Mouse (Mus musculus): ENCODE results near the gene Zfp810. TPM values are rescaled to one million over a fixed set of nuclear protein-coding genes. Genes with fewer than 3 reads are reported as not detected.

Zfp810 gene
- polyA plus RNA-seq, 1 experiment from 2014 or later: 32.7 TPM

DNA sequence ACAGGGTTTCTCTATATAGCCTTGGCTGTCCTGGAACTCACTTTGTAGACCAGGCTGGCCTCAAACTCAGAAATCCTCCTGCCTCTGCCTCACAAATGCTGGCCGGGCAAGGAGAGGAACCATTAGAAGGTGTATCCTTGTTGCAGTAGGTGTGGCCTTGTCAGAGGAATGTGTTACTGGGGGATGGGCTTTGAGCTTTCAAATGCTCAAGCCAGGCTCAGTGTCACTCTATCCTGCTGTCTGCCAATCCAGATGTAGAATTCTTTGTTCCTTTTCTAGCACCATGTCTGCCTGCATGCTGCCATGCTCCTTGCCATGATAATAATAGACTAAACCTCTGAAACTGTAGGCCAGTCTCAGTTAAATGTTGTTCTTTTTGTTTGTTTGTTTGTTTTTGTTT is 5.2 kb downstream of the Zfp810 start:
- Histone ChIP-seq H3K27ac (ENCODE audit: low read length) (no peak overlapping the region), H3K36me3 (ENCODE audit: control insufficient read depth, insufficient read depth, low read length) (peaks cover 56% of the 10 kb centered on the region), H3K9me3 (replicated peaks; ENCODE audit: control insufficient read depth, low read length, poor library complexity, severe bottlenecking) (peaks cover 2% of the 10 kb centered on the region; the same call in 1 of the 2 replicates), H3K4me2 (ENCODE audit: low read length) (no peak overlapping the region), H3K9ac (ENCODE audit: low read depth, low read length) (no peak overlapping the region), H3K4me3 (ENCODE audit: low read depth, low read length) (no peak overlapping the region), H3K4me1 (ENCODE audit: control insufficient read depth, insufficient read depth, low read length) (peaks cover 7% of the 10 kb centered on the region), H3K27me3 (ENCODE audit: control insufficient read depth, insufficient read depth, low read depth, low read length) (no peaks in the 10 kb centered on the region)
- WGBS: 100% methylated on average over 1 of the region's 1 CpGs
- ATAC-seq: no peak

- H3K4me3 ChIP-seq (ENCODE audit: low read depth, low read length): no peak overlapping the region
- H3K4me1 ChIP-seq (ENCODE audit: control insufficient read depth, insufficient read depth, low read length): no peaks in the 10 kb centered on the region
- WGBS: 100% methylated on average over 4 of the region's 4 CpGs
- no peak overlapping the region for H3K27ac ChIP-seq (ENCODE audit: low read length)
- H3K36me3 ChIP-seq (ENCODE audit: control insufficient read depth, insufficient read depth, low read length): peaks cover 78% of the 10 kb centered on the region
- H3K9me3 ChIP-seq (replicated peaks; ENCODE audit: control insufficient read depth, low read length, poor library complexity, severe bottlenecking): peaks cover 51% of the 10 kb centered on the region
- no peak for ATAC-seq
- no peak overlapping the region for H3K4me2 ChIP-seq (ENCODE audit: low read length)
- no peak overlapping the region for H3K9ac ChIP-seq (ENCODE audit: low read depth, low read length)
- no peaks in the 10 kb centered on the region for H3K27me3 ChIP-seq (ENCODE audit: control insufficient read depth, insufficient read depth, low read depth, low read length)
Measured at GRCm38 (mm10) chr9:22278733-22279132, 28.7 kb downstream of the Zfp810 start.

- peaks cover 12% of the 10 kb centered on the region; the same call in 1 of the 2 replicates for H3K9me3 ChIP-seq (replicated peaks; ENCODE audit: control insufficient read depth, low read length, poor library complexity, severe bottlenecking)
- no peak for ATAC-seq
- H3K4me3 ChIP-seq (ENCODE audit: low read depth, low read length): no peak overlapping the region
- no peaks in the 10 kb centered on the region for H3K27me3 ChIP-seq (ENCODE audit: control insufficient read depth, insufficient read depth, low read depth, low read length)
- WGBS: 94% methylated on average over 1 of the region's 1 CpGs
- H3K4me2 ChIP-seq (ENCODE audit: low read length): no peak overlapping the region
- no peak overlapping the region for H3K27ac ChIP-seq (ENCODE audit: low read length)
- H3K36me3 ChIP-seq (ENCODE audit: control insufficient read depth, insufficient read depth, low read length): peaks cover 7% of the 10 kb centered on the region
- no peak overlapping the region for H3K9ac ChIP-seq (ENCODE audit: low read depth, low read length)
- no peaks in the 10 kb centered on the region for H3K4me1 ChIP-seq (ENCODE audit: control insufficient read depth, insufficient read depth, low read length)
Measured at GRCm38 (mm10) chr9:22268886-22269285, 38.6 kb downstream of the Zfp810 start.

DNA sequence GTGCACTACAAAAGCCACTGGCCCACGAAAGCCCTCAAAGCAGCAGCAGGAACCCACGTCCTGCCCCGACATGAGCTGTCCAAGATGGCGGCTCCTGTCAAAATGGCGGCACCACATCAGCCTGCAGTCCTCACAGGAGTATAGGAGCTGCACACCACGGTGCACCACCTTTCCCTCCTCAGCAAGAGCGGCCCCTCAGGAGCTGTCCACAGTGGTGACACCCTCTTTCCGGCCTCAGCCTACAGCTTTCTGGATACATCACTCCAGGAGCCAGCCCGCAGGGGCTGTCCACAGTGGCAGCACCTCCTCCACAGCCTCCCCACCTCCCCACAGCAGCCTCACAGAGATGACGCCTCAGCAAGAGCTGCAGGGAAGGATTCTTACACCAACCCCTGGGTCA is 44.8 kb downstream of the Zfp810 start:
- no peak overlapping the region for H3K4me2 ChIP-seq (ENCODE audit: low read length)
- no peak overlapping the region for H3K4me3 ChIP-seq (ENCODE audit: low read depth, low read length)
- WGBS: 88% methylated on average over 10 of the region's 10 CpGs
- H3K4me1 ChIP-seq (ENCODE audit: control insufficient read depth, insufficient read depth, low read length): peaks cover 3% of the 10 kb centered on the region; the same call in 1 of the 2 replicates
- H3K27me3 ChIP-seq (ENCODE audit: control insufficient read depth, insufficient read depth, low read depth, low read length): no peaks in the 10 kb centered on the region
- no peak for ATAC-seq
- H3K9me3 ChIP-seq (replicated peaks; ENCODE audit: control insufficient read depth, low read length, poor library complexity, severe bottlenecking): peaks cover 2% of the 10 kb centered on the region; the same call in 1 of the 2 replicates
- no peak overlapping the region for H3K27ac ChIP-seq (ENCODE audit: low read length)
- no peaks in the 10 kb centered on the region for H3K36me3 ChIP-seq (ENCODE audit: control insufficient read depth, insufficient read depth, low read length)
- H3K9ac ChIP-seq (ENCODE audit: low read depth, low read length): no peak overlapping the region

GRCm38 (mm10) chr9:22261594-22261993 is 45.9 kb downstream of the Zfp810 start:
- no peak overlapping the region for H3K4me3 ChIP-seq (ENCODE audit: low read depth, low read length)
- no peaks in the 10 kb centered on the region for H3K27me3 ChIP-seq (ENCODE audit: control insufficient read depth, insufficient read depth, low read depth, low read length)
- WGBS: 90% methylated on average over 1 of the region's 1 CpGs
- no peak overlapping the region for H3K4me2 ChIP-seq (ENCODE audit: low read length)
- no peak for ATAC-seq
- no peaks in the 10 kb centered on the region for H3K36me3 ChIP-seq (ENCODE audit: control insufficient read depth, insufficient read depth, low read length)
- no peak overlapping the region for H3K9ac ChIP-seq (ENCODE audit: low read depth, low read length)
- H3K9me3 ChIP-seq (replicated peaks; ENCODE audit: control insufficient read depth, low read length, poor library complexity, severe bottlenecking): no peaks in the 10 kb centered on the region; the same call in 1 of the 2 replicates
- no peak overlapping the region for H3K27ac ChIP-seq (ENCODE audit: low read length)
- peaks cover 3% of the 10 kb centered on the region; the same call in 1 of the 2 replicates for H3K4me1 ChIP-seq (ENCODE audit: control insufficient read depth, insufficient read depth, low read length)

DNA sequence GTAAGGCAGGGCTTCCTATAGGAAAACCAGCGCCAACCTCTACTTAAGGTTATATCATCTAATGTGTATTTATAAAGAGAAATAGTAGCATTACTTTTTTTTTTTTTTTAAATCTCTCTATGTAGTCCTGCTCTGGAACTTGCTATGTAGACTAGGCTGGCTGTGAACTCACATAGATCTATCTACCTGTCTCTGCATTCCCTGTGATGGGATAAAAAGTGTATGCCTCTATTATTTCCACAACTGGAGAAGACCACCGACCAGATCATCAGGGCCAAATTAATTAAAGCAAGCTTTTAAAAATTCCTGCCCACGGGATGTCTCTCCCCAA is 47.4 kb downstream of the Zfp810 start:
- Histone ChIP-seq H3K27ac (ENCODE audit: low read length) (no peak overlapping the region), H3K9ac (ENCODE audit: low read depth, low read length) (no peak overlapping the region), H3K4me3 (ENCODE audit: low read depth, low read length) (peak overlapping the region; percentile 64), H3K9me3 (replicated peaks; ENCODE audit: control insufficient read depth, low read length, poor library complexity, severe bottlenecking) (peaks cover 6% of the 10 kb centered on the region; the same call in 1 of the 2 replicates), H3K4me1 (ENCODE audit: control insufficient read depth, insufficient read depth, low read length) (peaks cover 3% of the 10 kb centered on the region; the same call in 1 of the 2 replicates), H3K27me3 (ENCODE audit: control insufficient read depth, insufficient read depth, low read depth, low read length) (no peaks in the 10 kb centered on the region), H3K36me3 (ENCODE audit: control insufficient read depth, insufficient read depth, low read length) (peaks cover 13% of the 10 kb centered on the region; the same call in 1 of the 2 replicates), H3K4me2 (ENCODE audit: low read length) (peak overlapping the region; percentile 63)
- 27% methylated on average over 3 of the region's 3 CpGs for WGBS
- ATAC-seq: no peak

- Histone ChIP-seq H3K27me3 (ENCODE audit: control insufficient read depth, insufficient read depth, low read depth, low read length) (no peaks in the 10 kb centered on the region), H3K9me3 (replicated peaks; ENCODE audit: control insufficient read depth, low read length, poor library complexity, severe bottlenecking) (peaks cover 6% of the 10 kb centered on the region; the same call in 1 of the 2 replicates), H3K4me1 (ENCODE audit: control insufficient read depth, insufficient read depth, low read length) (peaks cover 3% of the 10 kb centered on the region; the same call in 1 of the 2 replicates), H3K4me3 (ENCODE audit: low read depth, low read length) (peak within 1 kb of the TSS; percentile 64), H3K4me2 (ENCODE audit: low read length) (peak within 1 kb of the TSS; percentile 63), H3K36me3 (ENCODE audit: control insufficient read depth, insufficient read depth, low read length) (peaks cover 13% of the 10 kb centered on the region; the same call in 1 of the 2 replicates), H3K27ac (ENCODE audit: low read length) (peak within 1 kb of the TSS; percentile 60; the same call in 1 of the 2 replicates), H3K9ac (ENCODE audit: low read depth, low read length) (peak within 1 kb of the TSS; percentile 78)
- under 1% methylated on average over 35 of the region's 35 CpGs for whole genome bisulfite sequencing
- ATAC-seq: peak; percentile 98
Measured at GRCm38 (mm10) chr9:22259184-22260091, 48.0 kb downstream of the Zfp810 start, which contains the start of gene Zfp599. Gene Zfp599 (minus strand): TSS chr9:22259895.

- H3K9ac ChIP-seq (ENCODE audit: low read depth, low read length): peak overlapping the region; percentile 78
- H3K36me3 ChIP-seq (ENCODE audit: control insufficient read depth, insufficient read depth, low read length): peaks cover 18% of the 10 kb centered on the region
- ATAC-seq: no peak
- H3K9me3 ChIP-seq (replicated peaks; ENCODE audit: control insufficient read depth, low read length, poor library complexity, severe bottlenecking): peaks cover 6% of the 10 kb centered on the region; the same call in 1 of the 2 replicates
- H3K4me1 ChIP-seq (ENCODE audit: control insufficient read depth, insufficient read depth, low read length): peaks cover 3% of the 10 kb centered on the region; the same call in 1 of the 2 replicates
- 79% methylated on average over 8 of the region's 8 CpGs for WGBS
- peak overlapping the region; percentile 63 for H3K4me2 ChIP-seq (ENCODE audit: low read length)
- no peaks in the 10 kb centered on the region for H3K27me3 ChIP-seq (ENCODE audit: control insufficient read depth, insufficient read depth, low read depth, low read length)
- peak overlapping the region; percentile 64 for H3K4me3 ChIP-seq (ENCODE audit: low read depth, low read length)
- H3K27ac ChIP-seq (ENCODE audit: low read length): no peak overlapping the region
Measured at GRCm38 (mm10) chr9:22258784-22259183, 48.7 kb downstream of the Zfp810 start.

DNA sequence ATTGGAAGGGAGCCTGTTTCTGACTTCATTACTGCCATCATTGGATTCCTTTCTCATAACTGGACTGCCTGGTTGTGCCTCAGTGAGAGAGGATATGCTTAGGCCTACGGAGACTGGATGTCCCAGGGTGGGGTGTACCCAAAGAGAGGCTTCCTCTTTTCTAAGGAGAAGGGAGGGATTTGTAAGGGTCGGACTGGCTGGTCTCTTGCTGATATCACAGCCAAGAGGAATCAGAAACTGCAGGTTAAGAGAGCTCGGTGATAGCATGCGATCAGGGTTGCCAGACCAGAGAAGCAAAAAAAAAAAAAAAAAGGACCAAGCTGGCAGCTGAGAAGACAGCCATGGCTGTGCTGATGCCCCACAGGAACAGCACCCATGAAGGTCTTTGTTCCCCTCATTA is 50.9 kb downstream of the Zfp810 start:
- ATAC-seq: no peak
- Histone ChIP-seq H3K4me3 (ENCODE audit: low read depth, low read length) (no peak overlapping the region), H3K9ac (ENCODE audit: low read depth, low read length) (no peak overlapping the region), H3K27me3 (ENCODE audit: control insufficient read depth, insufficient read depth, low read depth, low read length) (no peaks in the 10 kb centered on the region), H3K4me2 (ENCODE audit: low read length) (no peak overlapping the region), H3K27ac (ENCODE audit: low read length) (no peak overlapping the region), H3K9me3 (replicated peaks; ENCODE audit: control insufficient read depth, low read length, poor library complexity, severe bottlenecking) (peaks cover 6% of the 10 kb centered on the region; the same call in 1 of the 2 replicates), H3K36me3 (ENCODE audit: control insufficient read depth, insufficient read depth, low read length) (peaks cover 36% of the 10 kb centered on the region), H3K4me1 (ENCODE audit: control insufficient read depth, insufficient read depth, low read length) (peaks cover 3% of the 10 kb centered on the region; the same call in 1 of the 2 replicates)
- 98% methylated on average over 4 of the region's 4 CpGs for WGBS

Data from midbrain, embryonic 16.5 days (tissue).